Mouse (Mus musculus): Measurements from ENCODE around the gene Bach2.

DNA sequence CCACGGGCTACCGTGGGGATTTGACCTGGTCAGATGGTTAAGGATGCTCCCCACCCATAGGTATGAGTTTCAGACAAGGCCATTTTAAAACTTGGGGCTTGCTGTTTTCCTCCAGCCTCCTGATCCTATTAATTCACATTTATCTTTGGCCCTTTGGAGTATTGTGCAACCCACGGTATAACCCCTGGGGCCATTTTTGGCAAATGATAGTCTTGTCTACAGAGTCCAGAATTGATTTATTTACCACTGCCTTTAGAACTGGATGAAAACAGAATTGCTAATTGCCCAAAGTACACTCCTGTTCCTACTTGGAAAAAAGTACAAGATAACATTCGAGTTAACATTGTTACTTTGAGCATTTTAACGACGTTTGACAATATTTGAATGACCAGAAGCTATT, 7.0 kb downstream of the Bach2 start:
- TF ChIP-seq CTCF (IDR thresholded peaks at IDR 0.05; ENCODE audit: insufficient read depth, low read length) (no peak), POLR2A (IDR thresholded peaks at IDR 0.05; ENCODE audit: borderline replicate concordance, extremely low read depth, low read depth, low read length) (no peak)
